Mouse (Mus musculus): Measurements from ENCODE around the gene 2310039H08Rik.

DNA sequence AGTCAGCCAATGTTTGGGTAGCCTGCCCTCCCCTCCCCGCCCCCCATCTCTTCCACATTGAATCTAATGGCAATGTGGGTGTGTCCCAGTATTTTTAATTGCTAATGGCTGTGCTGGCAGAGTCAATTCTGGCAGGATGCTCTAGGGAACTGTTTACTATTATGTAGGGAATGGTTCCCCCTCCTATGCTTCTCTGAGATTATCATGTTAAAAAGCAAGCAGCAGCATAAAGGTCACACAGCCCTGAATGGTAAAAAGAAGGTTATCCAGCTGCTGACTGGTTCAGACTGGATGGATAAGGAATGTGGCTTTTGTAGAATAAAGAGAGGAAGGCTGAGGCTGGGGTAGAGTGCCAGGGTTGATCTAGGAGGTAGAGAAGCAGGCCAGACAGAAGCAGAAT lies 40.0 kb downstream of the 2310039H08Rik start:
- TF ChIP-seq CTCF (IDR thresholded peaks at IDR 0.05) (no peak), EP300 (IDR thresholded peaks at IDR 0.05) (no peak)
